Mouse (Mus musculus): Measurements from ENCODE around the gene Crim1. TPM values are rescaled to one million over a fixed set of nuclear protein-coding genes. Genes with fewer than 3 reads are reported as not detected.

The Crim1 gene
- polyA plus RNA-seq, 1 experiment from 2014 or later = 2.5 TPM

DNA sequence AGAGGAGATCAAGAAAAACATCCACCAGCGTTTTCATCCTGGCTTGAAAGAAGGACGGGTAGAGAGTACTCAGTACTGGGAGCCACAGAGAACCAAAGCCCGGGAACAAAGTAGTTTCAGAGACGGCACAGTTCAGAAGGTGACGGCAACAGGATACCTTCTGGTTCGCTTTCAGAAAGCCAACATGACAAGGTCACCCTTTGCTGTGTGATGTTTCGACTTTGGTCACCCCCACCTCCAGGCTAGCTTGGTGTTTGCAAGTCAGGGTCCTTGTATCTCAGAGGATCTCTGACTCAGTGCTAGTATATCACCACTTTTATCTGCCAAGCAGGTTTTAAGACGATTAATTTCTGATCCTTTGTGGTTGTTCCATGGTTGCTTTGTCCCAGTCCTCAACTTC lies 225.0 kb downstream of the Crim1 start:
- Histone ChIP-seq H3K9ac (no peak overlapping the region), H3K27me3 (no peaks in the 10 kb centered on the region), H3K9me3 (replicated peaks) (no peaks in the 10 kb centered on the region), H3K4me1 (replicated peaks) (peaks cover 9% of the 10 kb centered on the region; the same call in 1 of the 2 replicates), H3K36me3 (no peaks in the 10 kb centered on the region), H3K4me3 (no peak overlapping the region), H3K4me2 (no peak overlapping the region), H3K27ac (no peak overlapping the region)
- 75% methylated on average over 8 of the region's 8 CpGs for WGBS
- no peak for ATAC-seq (replicated peaks; ENCODE audit: insufficient number of reproducible peaks, insufficient read depth, low FRiP score, low read depth)

Small RNA genes within 50 kb of the gene (microRNA-seq; reads per million reads assigned to microRNA genes)
- not detected for gene Gm25069

Other genes starting within 250 kb of the Crim1 start
- 48.0 and 51.4 TPM in 2 replicates for gene Fez2, start 217.9 kb downstream of the Crim1 start, polyA plus RNA-seq (2015; fragmentation: Nextera tagmentation; extraction: Ambion mirVana)